Mouse (Mus musculus): Measurements from ENCODE around the gene Wdr35.
"Not testable (repeated sequence)": the region's sequence is repeated elsewhere in the genome, so short reads cannot be mapped to it uniquely, and the experiment has no call there.

Gene Wdr35

GRCm38 (mm10) chr12:8973820-8974465, at the start of gene Wdr35:
Wdr35 (plus strand) TSS chr12:8973892.
- DNase-seq (ENCODE audit: low spot score in 2 of 2) = peak; percentile 82 to 86

GRCm38 (mm10) chr12:8927652-8928051, 46.0 kb upstream of the Wdr35 start:
- no peak for DNase-seq (ENCODE audit: low spot score in 2 of 2)

GRCm38 (mm10) chr12:8928766-8929165, 44.9 kb upstream of the Wdr35 start:
- no peak for DNase-seq (ENCODE audit: low spot score in 2 of 2)

GRCm38 (mm10) chr12:8931083-8931482, 42.6 kb upstream of the Wdr35 start:
- DNase-seq (ENCODE audit: low spot score in 2 of 2) = no peak

DNA sequence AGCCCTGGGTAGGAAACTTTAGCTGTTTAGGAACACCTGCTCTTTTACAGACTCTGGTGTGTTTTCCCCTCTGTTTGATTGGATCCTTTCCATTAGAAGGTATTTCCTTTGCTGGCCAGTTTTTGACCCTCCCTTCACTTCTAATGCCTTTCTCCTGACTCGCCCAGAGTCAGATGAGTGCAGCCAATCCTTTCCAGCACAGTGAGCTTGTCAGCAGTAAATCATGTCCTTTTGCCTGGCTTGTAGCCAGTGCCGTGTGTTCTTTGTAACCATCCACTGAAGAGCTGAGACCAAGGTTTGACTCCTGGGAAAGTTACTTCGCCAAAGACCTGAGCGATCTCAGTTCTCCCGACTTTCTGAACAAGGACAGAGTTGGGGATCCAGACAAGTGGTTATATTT, 38.3 kb upstream of the Wdr35 start:
- DNase-seq (ENCODE audit: low spot score in 2 of 2) = no peak

GRCm38 (mm10) chr12:8936210-8936609, 37.5 kb upstream of the Wdr35 start:
- DNase-seq (ENCODE audit: low spot score in 2 of 2) = not testable (repeated sequence)

DNA sequence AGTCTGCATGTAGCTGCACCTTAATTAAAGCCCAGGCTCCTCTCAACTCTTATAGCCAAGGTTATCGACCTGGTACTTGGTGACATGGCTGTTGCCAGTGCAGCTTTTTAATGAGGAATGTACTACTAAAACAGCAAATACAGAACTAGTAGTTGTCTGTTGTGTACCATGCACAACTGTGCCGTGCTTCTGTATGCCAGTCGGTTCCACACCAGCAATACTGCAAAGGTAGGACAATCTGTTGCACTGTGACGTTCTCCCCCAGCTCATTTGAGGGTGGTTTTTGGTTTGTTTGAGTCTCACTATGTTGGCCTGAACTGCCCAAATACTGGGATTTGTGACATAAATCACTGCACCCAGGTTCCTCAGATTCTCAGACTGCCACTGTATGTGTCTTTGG, 34.2 kb upstream of the Wdr35 start:
- DNase-seq (ENCODE audit: low spot score in 2 of 2) = no peak

GRCm38 (mm10) chr12:8940011-8941005, 33.4 kb upstream of the Wdr35 start:
- no peak for DNase-seq (ENCODE audit: low spot score in 2 of 2)

DNA sequence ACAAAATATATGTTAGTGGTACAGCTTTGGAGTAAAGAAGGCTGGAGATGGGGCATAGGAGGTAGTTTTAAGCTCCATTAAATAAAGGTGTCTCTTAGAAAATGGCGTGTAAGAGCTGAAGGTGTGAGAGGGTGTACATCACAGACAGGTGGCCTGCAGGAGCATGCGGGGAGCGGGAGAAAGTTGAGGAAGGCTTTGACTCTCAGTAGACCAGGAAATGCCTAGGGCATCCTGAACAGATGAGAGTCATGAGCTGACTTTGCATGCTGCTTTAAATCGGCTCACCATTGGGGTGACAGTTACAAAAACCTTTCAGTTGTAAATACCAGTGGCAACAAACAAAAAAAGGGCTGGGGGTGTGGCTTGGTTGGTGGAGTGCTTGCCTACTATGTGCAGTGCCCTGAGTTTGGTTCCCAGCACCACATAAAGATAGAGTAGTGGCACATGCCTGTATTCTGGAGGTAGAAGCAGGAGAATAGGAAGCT, 32.5 kb upstream of the Wdr35 start:
- DNase-seq (ENCODE audit: low spot score in 2 of 2) = no peak

- no peak for DNase-seq (ENCODE audit: low spot score in 2 of 2)
Observed at GRCm38 (mm10) chr12:8941699-8942392, 31.8 kb upstream of the Wdr35 start.

- DNase-seq (ENCODE audit: low spot score in 2 of 2) = no peak
Observed at GRCm38 (mm10) chr12:8947163-8947562, 26.5 kb upstream of the Wdr35 start.

DNA sequence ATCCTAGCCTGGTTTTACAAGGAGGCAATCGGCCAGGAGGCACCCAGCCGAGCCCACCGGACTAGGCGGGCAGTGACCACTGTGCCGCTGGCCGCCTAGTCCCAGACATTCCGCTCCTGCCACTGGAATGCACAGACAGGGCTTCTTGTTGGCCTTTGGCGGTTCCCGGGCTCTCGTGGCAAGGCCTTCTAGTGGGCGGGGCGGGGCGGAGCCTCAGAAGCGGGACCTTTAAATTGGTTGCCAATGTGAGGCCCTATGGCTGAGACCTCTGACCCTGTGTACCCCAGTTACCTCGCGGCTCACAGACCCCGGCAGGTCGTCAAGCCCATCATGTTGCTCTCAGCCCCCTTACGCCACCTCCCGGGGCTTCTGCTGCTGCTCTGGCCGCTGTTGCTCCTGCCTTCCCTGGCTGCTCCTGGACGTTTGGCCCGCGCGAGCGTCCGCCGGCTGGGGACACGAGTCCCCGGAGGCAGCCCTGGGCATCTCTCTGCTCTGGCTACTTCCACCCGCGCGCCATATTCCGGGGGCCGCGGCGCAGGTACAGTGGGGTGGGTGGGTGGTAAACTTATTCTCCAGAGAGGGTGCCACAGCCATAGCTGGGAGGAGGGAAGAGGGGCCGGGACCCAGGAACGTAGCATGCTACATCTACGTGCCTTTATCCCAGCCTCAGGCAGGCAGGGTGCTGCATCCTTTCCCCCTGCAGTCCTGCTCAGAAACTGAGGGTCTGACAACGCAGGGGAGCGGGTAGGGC, 25.8 kb upstream of the Wdr35 start, which contains the start of gene Matn3:
Matn3 (plus strand) TSS at position 216 of the 751 bp plus-strand sequence.
- peak in 1 of 2 experiments; percentile 27 for DNase-seq (ENCODE audit: low spot score in 2 of 2)

GRCm38 (mm10) chr12:8953136-8953535, 20.6 kb upstream of the Wdr35 start:
- no peak for DNase-seq (ENCODE audit: low spot score in 2 of 2)

DNA sequence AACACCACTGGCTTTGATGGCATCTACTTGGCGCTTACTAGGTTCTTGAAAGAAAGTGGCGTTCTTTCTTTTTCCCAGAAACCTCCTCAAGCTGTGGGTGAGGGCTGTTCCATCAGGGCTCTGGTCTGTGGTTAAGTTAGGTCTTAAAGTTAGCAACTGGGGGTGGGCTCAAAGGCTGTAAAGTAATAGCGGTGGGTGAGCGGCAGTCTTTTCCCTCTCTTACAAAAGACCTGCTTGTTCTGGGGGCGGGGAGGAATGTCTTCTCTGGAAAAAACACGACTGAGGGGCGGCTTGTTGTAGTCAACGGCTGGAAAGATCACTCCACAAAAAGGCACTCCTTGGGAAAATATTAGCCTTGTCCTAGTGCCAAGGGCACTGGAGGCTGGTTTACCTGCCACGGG, 19.5 kb upstream of the Wdr35 start:
- DNase-seq (ENCODE audit: low spot score in 2 of 2) = no peak

- no peak for DNase-seq (ENCODE audit: low spot score in 2 of 2)
Observed at GRCm38 (mm10) chr12:8961607-8962316, 11.9 kb upstream of the Wdr35 start.

GRCm38 (mm10) chr12:8969828-8970227, 3.9 kb upstream of the Wdr35 start:
- DNase-seq (ENCODE audit: low spot score in 2 of 2) = no peak

DNA sequence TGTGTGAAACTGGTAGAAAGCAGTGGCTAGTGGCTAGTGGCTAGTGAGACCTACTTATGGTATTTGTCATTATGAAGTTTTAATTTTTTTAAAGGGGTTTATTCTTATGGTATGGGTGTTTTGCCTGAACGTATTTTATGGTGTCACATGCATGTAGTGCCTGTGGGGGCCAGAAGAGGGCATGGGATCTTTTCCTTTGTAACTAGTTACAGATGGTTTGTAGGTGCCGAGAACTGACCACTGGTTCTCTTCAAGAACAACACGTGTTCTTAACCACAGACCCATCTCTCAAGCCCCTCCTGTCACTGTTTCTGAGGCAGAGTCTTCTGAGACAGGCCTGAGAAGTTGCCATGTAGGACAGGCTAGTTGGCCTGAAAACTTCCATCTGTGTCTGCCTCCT, 1.4 kb downstream of the Wdr35 start:
- no peak for DNase-seq (ENCODE audit: low spot score in 2 of 2)

- DNase-seq (ENCODE audit: low spot score in 2 of 2) = no peak
Observed at GRCm38 (mm10) chr12:8993231-8993630, 19.5 kb downstream of the Wdr35 start.

GRCm38 (mm10) chr12:8998318-8998717, 24.6 kb downstream of the Wdr35 start:
- no peak for DNase-seq (ENCODE audit: low spot score in 2 of 2)

- DNase-seq (ENCODE audit: low spot score in 2 of 2) = peak in 1 of 2 experiments; percentile 18
Observed at GRCm38 (mm10) chr12:9002038-9002648, 28.5 kb downstream of the Wdr35 start.
